Mouse (Mus musculus) inflammation-experienced regulatory T-cells, adult 6 months (primary cell): ENCODE results near the gene Tspan8. TPM values are rescaled to one million over a fixed set of nuclear protein-coding genes. Genes with fewer than 3 reads are reported as not detected.

Experiments used
- ATAC-seq: one replicate; pipeline ENCODE4 v1.8.0; 2017
- polyA plus RNA-seq, 3 experiments: library from polyadenylated mRNA; unstranded; fragments of 100-300 nt; shearing (Covaris generic); gene quantifications; one replicate each; pipeline ENCODE4 v1.2.1; 2017

The Tspan8 gene
- polyA plus RNA-seq, 3 experiments from 2014 or later: 1.2 TPM; not detected in 2

GRCm38 (mm10) chr10:115846930-115847329 is 30.3 kb downstream of the Tspan8 start:
- no peak for ATAC-seq

GRCm38 (mm10) chr10:115848511-115848910 is 31.9 kb downstream of the Tspan8 start:
- ATAC-seq: no peak

- ATAC-seq: no peak
Observed at GRCm38 (mm10) chr10:115860210-115860880, 43.7 kb downstream of the Tspan8 start.

GRCm38 (mm10) chr10:115861967-115862366 is 45.3 kb downstream of the Tspan8 start:
- no peak for ATAC-seq

GRCm38 (mm10) chr10:115882757-115883156 is 66.1 kb downstream of the Tspan8 start:
- no peak for ATAC-seq

GRCm38 (mm10) chr10:115891924-115892323 is 75.3 kb downstream of the Tspan8 start:
- no peak for ATAC-seq

GRCm38 (mm10) chr10:115892973-115893372 is 76.3 kb downstream of the Tspan8 start:
- ATAC-seq: no peak

GRCm38 (mm10) chr10:115894045-115894444 is 77.4 kb downstream of the Tspan8 start:
- no peak for ATAC-seq

GRCm38 (mm10) chr10:115896764-115897163 is 80.1 kb downstream of the Tspan8 start:
- no peak for ATAC-seq

- no peak for ATAC-seq
Observed at GRCm38 (mm10) chr10:115897235-115897634, 80.6 kb downstream of the Tspan8 start.

Other genes starting within 250 kb of the Tspan8 start
- not detected for gene A930009A15Rik, start 246.8 kb upstream of the Tspan8 start, polyA plus RNA-seq
- under 1 TPM in 1 of 3 experiments, not detected in 2; 0.15 TPM for gene Lgr5, start 229.1 kb upstream of the Tspan8 start, polyA plus RNA-seq
- gene Ptprr, start 201.4 kb downstream of the Tspan8 start, polyA plus RNA-seq: under 1 TPM in 2 of 3 experiments, not detected in 1; 0.15 to 0.48 TPM